Mouse (Mus musculus) urinary bladder, postnatal 36 days (tissue): Measurements from ENCODE around the gene Txndc8.

ENCODE experiments used
- DNase-seq, 2 experiments: peaks; one replicate each; pipeline ENCODE4 v3.0.0; 2022; ENCODE audit warnings: low spot score in 2 of 2, mixed read lengths in 1 of 2

The Txndc8 gene

GRCm38 (mm10) chr4:57956029-57956960 lies 52.6 kb downstream of the Txndc8 start, which contains the start of gene Txn1:
Gene Txn1, minus strand, starts transcription at chr4:57956411.
- peak; percentile 98 for DNase-seq

DNA sequence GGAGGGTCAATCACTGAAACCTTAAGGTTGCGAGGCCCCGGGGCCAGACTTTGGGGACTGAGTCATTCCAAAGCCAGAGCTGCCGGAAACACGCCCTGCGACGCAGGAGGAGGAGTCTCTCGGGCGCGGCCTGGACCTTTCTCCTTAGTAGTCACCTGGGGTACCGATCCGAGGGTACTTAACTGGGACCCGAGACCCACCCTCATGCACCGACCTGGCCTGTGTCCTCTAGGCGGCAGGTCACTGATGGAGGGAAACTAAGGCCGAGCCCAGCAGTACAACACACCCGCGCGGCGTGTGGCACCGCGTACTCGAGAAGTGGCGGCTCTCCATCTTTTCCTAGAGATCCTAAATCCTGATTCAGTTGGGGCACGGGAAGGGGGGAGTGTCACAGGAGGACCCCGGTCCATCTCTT lies 53.4 kb downstream of the Txndc8 start:
- DNase-seq: peak; percentile 71 to 77

- no peak for DNase-seq
Observed at GRCm38 (mm10) chr4:57954991-57955390, 53.9 kb downstream of the Txndc8 start.

GRCm38 (mm10) chr4:57954580-57954979 lies 54.3 kb downstream of the Txndc8 start:
- no peak for DNase-seq

DNA sequence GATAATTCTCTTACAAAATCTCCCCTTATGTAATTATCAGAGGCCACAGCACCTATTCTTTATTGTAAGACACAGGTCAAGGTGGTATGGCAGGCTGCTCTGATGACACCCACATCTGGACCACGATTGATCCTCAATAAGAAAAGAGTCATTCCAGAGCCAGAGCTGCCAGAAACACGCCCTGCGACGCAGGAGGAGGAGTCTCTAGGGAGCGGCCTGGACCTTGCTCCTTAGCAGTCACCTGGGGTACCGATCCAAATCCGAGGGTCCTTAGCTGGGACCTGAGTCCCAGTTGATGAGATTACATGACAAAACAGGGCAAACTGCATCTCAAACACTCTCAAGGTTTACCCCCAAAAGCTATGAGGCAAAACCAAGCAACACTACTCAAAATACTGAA lies 55.1 kb downstream of the Txndc8 start:
- no peak for DNase-seq

- no peak for DNase-seq
Observed at GRCm38 (mm10) chr4:57952891-57953290, 56.0 kb downstream of the Txndc8 start.

- DNase-seq: no peak
Observed at GRCm38 (mm10) chr4:57952416-57952815, 56.5 kb downstream of the Txndc8 start.

DNA sequence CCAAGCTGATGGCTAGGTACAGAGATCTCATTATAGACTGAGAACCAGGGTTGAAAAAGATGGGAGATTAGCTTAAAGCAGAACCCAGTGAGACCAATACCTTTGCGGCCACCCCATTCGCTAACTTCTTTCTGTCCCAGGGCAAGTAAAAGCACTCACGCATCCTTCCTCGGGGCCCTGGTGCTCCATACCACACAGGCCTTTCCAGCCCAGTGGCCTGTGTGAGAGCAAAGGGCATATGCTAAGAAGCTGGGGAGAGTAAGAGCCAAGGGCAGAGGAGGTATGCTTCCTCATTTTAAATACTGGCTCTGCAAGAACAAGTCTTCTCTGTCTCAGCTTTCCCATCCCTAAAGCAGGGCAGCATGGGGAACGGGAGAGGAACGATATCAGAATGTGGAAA lies 59.1 kb downstream of the Txndc8 start:
- DNase-seq: no peak

- DNase-seq: no peak
Observed at GRCm38 (mm10) chr4:57947476-57947875, 61.4 kb downstream of the Txndc8 start.

DNA sequence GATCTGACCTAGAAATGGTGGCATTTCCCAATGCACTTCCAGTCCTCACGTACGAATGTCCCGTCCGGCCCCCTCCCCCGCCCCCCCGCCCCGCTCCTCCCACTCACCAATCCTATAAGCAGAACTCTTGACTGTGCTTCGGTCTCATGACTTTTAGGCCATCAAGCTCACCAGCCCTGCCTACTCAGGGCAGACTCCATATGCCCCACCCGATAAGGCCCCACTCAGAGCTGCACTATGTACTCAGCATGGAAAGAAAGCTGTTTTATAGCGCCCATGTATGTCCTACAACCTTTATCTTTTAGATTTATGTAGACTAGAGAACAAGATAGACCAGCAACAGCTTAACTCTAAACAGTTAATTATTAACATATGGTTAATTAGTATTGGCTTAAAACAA lies 61.9 kb downstream of the Txndc8 start:
- DNase-seq: no peak

- DNase-seq: no peak
Observed at GRCm38 (mm10) chr4:57942892-57943291, 66.0 kb downstream of the Txndc8 start.

DNA sequence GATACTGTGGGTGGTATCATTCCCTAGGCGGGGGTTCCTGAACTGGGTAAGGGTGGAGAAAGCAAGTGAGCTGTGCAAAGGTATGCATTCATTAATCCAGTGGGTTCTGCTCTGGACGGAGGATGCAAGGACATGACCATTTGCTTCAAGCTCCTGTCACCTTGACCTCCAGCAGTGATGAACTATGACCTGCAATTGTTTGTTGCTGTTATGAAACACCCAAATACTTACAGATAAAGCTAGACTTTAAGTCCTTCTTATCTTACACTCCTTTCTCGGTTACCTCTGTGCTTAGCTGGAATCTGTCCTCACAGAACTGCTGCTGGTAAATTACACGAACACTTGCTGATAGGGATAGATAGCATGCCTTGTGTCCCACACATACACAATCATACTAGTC lies 68.3 kb downstream of the Txndc8 start:
- no peak for DNase-seq

DNA sequence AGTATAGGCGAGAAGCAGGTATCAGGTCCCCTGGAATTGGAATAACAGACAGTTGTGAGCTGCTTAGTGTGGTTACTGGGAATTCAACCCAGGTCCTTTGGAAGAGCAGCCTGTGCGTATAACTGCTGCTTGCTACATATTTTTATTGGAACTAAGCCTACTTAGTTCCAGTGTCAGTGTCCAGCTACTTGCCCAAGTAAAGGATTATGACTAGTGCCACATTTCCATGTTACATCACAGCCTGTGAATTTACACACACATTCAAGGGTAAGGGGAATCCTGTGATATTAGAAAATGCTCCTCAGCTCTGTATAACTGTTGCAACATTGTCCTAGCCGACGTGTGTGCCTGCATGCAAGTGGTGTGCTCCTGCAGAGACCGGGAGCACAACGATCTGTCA lies 71.6 kb downstream of the Txndc8 start:
- no peak for DNase-seq

DNA sequence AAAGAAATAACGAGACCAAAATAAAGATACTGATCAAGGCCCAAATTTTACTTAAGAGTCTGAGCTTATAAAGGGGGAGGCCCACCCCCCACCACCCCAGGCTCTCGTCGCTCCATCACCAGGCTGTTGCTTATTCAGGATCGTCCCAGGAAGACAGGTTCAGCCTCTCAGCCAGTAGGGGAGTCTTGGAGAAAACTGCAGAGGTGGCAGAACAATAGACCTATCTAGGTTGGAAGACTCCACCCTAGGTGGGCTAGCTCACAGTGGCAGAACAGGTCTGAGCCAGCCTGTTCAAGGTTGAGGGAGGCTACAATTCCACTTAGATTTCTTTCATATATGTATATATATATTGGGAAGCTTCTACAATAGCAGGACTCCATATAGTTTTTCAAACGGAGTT lies 74.7 kb downstream of the Txndc8 start:
- no peak for DNase-seq
